Mouse (Mus musculus): ENCODE data around the gene Tdrd7.

DNA sequence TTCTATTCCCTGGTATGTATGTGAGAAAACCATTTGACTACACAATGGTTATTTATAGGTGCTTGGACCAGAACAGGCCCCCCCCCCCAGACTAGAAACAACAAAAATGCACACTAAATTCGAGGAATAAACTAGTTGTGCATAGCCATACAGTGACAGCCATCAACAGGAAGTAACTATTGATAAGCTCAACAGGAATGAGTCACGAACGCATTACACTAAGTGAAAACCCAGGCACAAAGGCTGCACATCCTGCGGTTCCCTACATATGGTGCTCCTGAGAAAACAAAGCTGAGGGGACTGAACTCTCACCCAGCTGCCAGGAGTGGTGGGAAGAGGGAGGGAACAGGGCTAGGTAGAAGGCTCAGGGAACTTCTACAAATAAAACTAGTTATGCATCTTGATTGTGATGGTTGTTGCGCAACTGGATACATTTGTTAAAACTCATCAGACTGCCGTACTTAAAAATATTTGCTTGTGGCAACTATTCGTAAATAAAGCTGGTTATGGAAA, 5.0 kb downstream of the Tdrd7 start:
- TF ChIP-seq CTCF (IDR thresholded peaks at IDR 0.05; ENCODE audit: low read depth, low read length) (no peak), POLR2A (IDR thresholded peaks at IDR 0.05; ENCODE audit: extremely low read depth, insufficient read depth, low read length) (no peak)
